Mouse (Mus musculus): ENCODE results near the gene Ppm1j.
"Not testable (repeated sequence)": the region's sequence is repeated elsewhere in the genome, so short reads cannot be mapped to it uniquely, and the experiment has no call there.

The Ppm1j gene

GRCm38 (mm10) chr3:104780561-104781420, at the start of gene Ppm1j:
Gene Ppm1j (plus strand): TSS chr3:104781056.
- peak; percentile 75 for DNase-seq (ENCODE audit: low spot score)

- peak; percentile 8 for DNase-seq (ENCODE audit: low spot score)
These were observed 47.9 kb upstream of the Ppm1j start for GRCm38 (mm10) chr3:104732907-104733306.

- no peak for DNase-seq (ENCODE audit: low spot score)
These were observed 46.2 kb upstream of the Ppm1j start for GRCm38 (mm10) chr3:104734654-104735053.

- no peak for DNase-seq (ENCODE audit: low spot score)
These were observed 38.9 kb upstream of the Ppm1j start for GRCm38 (mm10) chr3:104741954-104742353.

- no peak for DNase-seq (ENCODE audit: low spot score)
These were observed 37.7 kb upstream of the Ppm1j start for GRCm38 (mm10) chr3:104743161-104743560.

- no peak for DNase-seq (ENCODE audit: low spot score)
These were observed 37.0 kb upstream of the Ppm1j start for GRCm38 (mm10) chr3:104743864-104744263.

- DNase-seq (ENCODE audit: low spot score): peak; percentile 50
These were observed 28.0 kb upstream of the Ppm1j start for GRCm38 (mm10) chr3:104752845-104753244.

GRCm38 (mm10) chr3:104758406-104758805, 22.4 kb upstream of the Ppm1j start:
- DNase-seq (ENCODE audit: low spot score): peak; percentile 91

GRCm38 (mm10) chr3:104758869-104759268, 22.0 kb upstream of the Ppm1j start:
- DNase-seq (ENCODE audit: low spot score): no peak

GRCm38 (mm10) chr3:104762103-104762863, 18.6 kb upstream of the Ppm1j start:
- not testable (repeated sequence) for DNase-seq (ENCODE audit: low spot score)

GRCm38 (mm10) chr3:104765021-104765420, 15.8 kb upstream of the Ppm1j start:
- peak; percentile 47 for DNase-seq (ENCODE audit: low spot score)

- DNase-seq (ENCODE audit: low spot score): no peak
These were observed 13.7 kb upstream of the Ppm1j start for GRCm38 (mm10) chr3:104767141-104767540.

- DNase-seq (ENCODE audit: low spot score): no peak
These were observed 13.1 kb upstream of the Ppm1j start for GRCm38 (mm10) chr3:104767716-104768115.

- DNase-seq (ENCODE audit: low spot score): no peak
These were observed 11.7 kb upstream of the Ppm1j start for GRCm38 (mm10) chr3:104769135-104769534.

- DNase-seq (ENCODE audit: low spot score): peak; percentile 62
These were observed 10.8 kb upstream of the Ppm1j start for GRCm38 (mm10) chr3:104770035-104770434.

GRCm38 (mm10) chr3:104770918-104771317, 9.9 kb upstream of the Ppm1j start:
- no peak for DNase-seq (ENCODE audit: low spot score)

- DNase-seq (ENCODE audit: low spot score): no peak
These were observed 9.4 kb upstream of the Ppm1j start for GRCm38 (mm10) chr3:104771460-104771859.

- DNase-seq (ENCODE audit: low spot score): no peak
These were observed 7.6 kb upstream of the Ppm1j start for GRCm38 (mm10) chr3:104773301-104773700.

- DNase-seq (ENCODE audit: low spot score): peak; percentile 69
These were observed 3.5 kb upstream of the Ppm1j start for GRCm38 (mm10) chr3:104777342-104777741.

- peak; percentile 87 for DNase-seq (ENCODE audit: low spot score)
These were observed 907 bp upstream of the Ppm1j start for GRCm38 (mm10) chr3:104779949-104780348.

GRCm38 (mm10) chr3:104781471-104781903, 631 bp downstream of the Ppm1j start, which contains the start of gene Fam19a3:
Gene Fam19a3 (minus strand): TSS chr3:104781840.
- peak; percentile 19 for DNase-seq (ENCODE audit: low spot score)

- DNase-seq (ENCODE audit: low spot score): no peak
These were observed 1.3 kb downstream of the Ppm1j start for GRCm38 (mm10) chr3:104782061-104782681.
